Mouse (Mus musculus) lung, postnatal 25 days (tissue): ENCODE measurements at regions not wholly inside any gene's neighbourhood (a gene's known extent, or its start where the extent isn't known, plus 50 kb on each side); places are given as distances from the start of the nearest gene placed in this dataset.
A peak's percentile ranks its signal among the peaks of the same experiment; 100 is the strongest.

Source experiments
- DNase-seq: peaks from one replicate; pipeline ENCODE4 v3.0.0; 2022; ENCODE audit warnings: low spot score

DNA sequence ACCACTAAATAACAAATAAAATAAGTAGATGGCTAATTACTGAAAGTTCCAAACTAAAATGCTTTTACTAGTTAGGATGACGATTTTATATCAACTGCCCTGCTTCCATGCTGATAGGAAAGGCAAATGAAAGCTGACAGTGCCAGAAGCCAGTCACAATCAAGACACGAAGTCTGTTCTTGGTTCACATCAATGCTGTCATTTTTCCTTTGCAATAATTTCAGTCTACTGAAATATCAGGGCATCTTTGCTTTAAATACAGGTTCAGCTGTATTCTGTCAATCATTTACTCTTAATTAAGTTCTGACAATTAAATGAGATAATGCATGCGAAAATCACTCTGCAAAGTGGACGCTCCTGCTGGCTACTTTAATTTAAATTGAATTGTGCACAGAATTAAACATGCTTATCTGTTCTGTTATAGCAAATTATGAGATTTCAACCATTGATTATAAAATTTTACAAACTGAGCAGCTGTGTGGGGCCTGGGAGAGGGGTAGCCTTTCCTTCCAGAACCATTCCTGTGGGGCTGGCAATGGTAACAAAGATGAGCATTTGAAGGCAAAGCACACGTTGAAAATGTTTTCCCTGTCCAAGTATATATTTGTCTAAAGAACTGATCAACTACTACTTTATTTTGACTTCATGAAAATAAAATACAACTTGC lies 160.1 kb upstream of the Cttnbp2 start:
- DNase-seq, result no peak

DNA sequence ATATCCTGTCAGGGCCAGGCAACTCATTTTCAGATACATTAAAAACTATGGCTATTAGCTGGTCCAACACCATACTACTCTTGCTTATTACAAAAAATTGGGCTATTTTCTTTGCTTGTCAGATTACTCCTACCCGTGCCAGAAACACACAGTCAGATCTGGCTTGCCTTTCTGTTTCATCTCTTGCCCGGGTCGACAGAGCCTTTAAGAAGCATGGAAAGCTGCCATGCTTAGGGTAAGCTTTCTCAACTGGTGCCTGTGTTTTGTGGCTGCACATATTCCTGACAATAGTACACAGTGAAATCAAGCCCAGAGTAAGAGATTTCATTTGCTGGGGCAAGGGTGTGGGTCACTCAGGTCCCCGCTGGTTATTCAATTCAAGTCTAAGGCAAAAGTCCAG lies 162.5 kb upstream of the Cttnbp2 start:
- no peak for DNase-seq

DNA sequence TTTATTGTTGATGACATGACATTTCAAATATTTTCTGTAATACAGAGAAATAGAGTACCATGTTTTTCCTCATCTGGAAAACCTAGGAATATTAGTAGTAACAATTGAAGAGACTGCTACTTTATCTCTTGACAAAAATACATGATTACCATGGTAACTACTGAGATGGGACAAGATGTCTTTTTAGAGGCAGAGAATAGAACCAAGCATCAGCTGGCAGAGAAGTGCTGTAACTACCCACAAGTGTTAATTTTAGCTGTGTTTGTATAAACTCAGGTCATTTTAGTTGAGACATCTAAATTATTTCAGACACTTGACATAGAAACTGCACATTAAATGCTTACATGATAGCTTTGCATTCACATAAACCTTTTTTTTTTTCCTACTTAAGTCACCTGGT lies 166.1 kb upstream of the Cttnbp2 start:
- no peak for DNase-seq

DNA sequence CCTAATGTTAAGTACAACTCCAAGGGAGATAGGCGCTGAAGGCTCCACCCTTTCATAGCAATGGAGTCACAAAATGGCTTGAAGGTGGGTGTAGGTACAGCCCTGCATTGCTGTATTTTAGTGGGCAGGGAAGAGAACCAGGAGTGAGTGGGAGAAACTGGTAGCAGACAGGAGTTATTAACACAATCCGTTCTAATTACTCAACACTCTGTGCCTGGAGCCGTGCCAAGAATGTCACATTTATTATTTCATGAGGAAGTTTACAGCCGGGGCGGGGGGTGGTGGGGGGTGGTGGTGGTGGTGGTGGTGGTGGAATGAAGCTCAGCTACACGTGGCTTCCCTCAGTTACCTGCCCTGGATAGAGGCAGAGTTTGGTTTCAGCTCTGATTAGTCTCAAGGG lies 166.3 kb upstream of the Lsm8 start:
- no peak for DNase-seq

DNA sequence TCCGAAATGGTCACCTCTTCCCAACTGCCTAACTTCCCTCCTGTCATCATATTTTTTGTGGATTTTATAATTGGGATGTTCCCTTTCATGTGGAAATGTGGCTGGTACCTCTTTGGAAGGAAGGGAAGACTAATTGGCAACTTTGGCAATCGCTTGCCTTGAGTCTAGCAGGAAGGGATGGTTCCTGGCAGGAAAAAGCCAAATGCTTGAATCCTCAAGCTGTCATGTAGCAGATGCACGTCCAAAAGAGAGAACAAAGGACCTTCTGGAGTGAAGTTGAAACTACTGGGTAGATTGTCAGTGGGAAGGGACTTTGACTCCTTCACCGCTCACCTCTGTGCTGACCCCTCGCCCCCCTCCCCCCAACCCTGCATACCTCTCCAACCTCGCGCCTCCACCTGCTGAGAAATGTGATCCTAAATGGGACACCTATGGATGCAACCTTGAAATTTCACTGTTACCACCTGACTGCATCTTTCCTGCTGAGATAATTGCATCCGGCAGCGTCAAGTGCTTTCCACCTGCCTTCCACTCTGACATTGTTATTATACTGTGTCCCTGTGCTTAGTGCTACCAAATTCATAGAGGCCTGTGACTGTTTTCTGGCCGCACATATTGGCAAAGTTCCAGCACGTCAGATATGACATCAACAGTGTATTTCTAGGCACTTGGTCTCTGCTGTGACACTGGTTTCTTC lies 159.6 kb upstream of the Lsm8 start:
- DNase-seq, result no peak

DNA sequence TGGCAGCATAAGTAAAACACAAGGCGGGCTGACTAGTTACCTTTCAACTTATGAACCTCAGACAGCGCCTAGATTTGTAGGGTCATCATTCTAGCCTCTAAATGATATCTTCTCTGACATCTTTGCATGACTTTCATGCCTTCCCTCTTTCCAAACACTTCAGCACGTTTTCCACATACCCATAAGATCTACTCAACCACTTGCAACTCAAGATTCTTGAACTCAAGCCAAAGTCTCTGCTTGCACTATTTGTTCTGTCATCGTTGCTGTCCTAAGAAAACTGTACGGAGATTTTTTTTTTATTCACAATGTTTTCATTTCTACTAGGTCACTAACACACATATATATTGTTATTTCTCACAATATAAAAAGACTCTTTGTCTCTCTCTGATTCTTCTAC lies 150.8 kb upstream of the Lsm8 start:
- peak; percentile 19 for DNase-seq

DNA sequence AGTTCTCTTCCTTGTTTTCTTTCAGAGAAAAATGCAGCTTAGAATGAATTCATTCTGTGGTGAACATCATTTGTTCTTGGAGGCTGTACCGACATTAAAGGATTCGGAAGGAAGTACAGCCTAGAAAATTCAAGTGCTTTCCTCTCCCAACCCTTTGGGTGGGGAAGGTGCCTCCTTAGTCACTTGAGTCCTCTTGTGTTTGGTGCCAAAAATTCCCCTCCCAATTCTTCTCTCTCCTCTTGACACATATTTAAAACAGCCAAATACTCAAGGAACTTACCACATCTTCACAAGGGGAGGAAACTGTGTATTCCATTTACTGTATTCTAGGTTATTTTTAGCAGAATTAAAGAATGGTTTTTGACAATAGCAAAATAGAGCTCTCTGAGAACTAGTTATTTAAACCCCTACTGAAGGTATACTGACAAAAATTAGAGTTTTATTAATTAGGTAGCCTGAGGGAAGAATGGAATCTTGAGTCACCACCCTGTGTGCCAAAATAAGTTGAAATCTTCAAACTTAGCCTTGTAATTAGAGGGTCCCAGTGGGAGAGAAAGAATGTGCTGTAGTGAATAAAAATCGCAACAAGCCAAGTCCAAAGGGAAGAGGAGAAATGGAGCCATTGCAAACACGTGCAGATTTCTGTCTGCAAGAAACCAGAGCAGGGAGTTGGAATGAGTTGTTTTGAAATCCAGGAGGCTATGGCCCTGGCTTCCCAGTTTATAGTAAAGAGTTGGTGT lies 149.2 kb upstream of the Lsm8 start:
- peak; percentile 51 for DNase-seq

DNA sequence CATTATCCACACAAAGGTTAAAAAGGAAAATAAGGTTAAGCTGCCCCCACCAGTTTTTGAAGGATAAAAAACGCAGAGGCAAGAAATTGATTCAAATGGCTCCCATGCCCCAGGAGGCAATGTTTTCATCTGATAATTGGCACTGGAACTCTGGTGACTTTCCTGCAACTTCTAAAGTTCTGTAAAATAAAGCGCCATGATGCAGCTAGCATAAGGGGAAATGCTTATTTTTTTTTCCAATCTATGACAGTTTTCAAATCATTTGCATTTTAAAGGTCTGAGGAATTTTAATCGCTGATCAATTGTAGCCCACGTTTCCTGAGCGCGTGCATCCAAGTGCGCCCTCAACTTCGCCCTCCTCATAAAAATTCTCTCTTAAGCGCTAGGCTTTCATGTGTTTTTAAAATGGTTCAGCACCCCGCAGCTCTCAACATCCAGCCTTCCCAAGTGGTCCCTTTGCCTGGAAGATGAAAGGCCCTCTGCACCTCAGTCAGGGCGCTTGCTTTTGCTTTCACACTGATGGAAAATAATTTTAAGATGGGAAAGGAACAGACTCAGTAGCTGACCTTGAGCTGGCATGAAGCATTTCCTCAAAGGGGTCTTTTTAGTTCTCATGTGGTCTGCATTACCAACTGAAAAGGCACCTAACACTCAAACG lies 148.5 kb upstream of the Lsm8 start:
- DNase-seq, result no peak

DNA sequence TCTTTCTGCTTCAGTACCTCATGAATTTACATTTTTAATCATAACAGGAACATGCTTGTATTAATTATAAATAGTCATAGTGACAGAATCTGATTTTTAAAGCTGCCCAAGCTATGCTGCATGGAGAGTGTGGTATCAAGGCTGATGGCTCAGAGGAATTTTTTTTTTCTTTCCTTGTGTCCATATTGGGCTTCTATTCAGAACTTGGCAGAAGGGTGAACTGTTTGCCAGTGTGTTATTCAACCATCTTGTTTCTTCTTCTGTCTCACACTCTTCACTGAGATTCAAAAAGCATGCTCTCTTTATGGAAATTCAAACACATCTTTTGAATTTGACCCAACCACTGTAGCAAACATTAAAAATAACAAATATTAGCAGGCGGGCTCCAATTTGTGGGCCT lies 137.6 kb upstream of the Lsm8 start:
- no peak for DNase-seq

DNA sequence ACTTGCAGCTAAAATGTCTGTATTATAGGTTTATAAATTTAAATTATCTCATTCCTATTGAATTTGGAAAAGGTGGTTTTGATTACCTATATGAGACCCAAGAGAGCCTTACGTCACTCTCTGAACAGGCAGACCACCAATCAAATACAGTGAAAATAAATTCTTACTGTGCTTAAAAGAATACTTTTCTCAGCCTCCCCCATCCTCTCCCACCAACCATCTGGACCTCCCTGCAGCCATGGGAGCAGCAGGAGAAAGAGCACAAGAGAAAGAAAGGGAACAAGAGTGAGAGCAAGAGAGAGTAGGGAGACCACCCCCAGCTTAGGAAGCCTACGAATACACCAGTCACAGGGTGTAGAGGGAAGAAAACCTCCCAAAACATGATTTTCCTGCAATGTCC lies 99.5 kb upstream of the Lsm8 start:
- no peak for DNase-seq

DNA sequence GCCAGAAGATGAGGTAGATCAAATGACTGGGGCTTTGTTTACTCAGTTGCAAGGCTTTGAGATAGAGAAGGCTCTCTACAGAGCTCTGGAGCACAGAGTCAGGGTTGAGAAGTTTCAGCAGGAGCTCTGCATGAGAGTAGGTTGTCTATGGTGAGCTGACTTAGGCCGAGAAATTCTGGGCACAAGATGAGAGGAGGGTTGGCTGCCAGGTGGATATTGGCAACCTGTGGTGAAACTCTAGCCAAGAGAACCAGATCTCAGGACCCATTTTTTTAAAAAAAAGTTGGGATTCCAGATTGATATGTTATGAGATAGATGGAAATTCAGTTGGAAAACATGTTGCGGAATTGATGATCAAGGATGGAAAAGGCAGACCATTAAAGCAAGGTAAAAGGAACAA lies 83.8 kb upstream of the Lsm8 start:
- no peak for DNase-seq

DNA sequence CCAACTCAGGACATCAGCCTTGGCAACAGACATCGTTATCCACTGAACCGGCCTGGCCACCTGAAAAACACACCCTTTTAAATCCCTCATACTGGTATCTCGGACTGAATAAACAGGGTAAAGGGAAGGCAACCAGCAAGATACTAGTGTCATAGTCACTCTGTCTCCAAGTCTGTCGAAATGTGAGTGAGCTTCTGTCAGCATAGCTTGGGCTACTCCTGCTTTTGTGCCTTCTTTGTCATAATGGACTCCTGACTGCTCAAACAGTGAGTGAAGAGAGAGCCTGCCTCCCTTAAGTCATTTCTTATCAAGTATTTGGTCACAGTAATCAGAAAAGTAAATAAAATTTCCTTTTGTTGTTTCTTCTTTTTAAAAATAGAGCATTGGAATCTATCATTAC lies 53.0 kb upstream of the Lsm8 start:
- no peak for DNase-seq

DNA sequence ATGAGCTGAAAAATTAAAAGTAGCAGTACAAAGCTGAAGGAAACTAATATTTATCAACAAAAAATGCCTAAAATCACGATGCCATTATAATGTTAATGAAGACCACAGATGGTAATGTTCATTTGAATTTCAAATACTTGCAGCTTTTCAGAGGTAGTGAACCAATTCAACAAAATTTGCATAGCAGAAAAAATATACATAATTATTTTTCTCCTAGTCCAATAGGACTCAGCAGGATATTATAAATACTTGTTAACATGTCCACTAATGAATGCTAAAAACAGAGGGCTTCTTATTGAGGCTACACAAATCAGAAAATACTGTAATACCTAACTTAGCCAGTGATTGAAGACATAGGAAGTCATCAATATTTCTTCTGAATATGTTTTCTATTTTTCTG lies 52.5 kb upstream of the Lsm8 start:
- no peak for DNase-seq

DNA sequence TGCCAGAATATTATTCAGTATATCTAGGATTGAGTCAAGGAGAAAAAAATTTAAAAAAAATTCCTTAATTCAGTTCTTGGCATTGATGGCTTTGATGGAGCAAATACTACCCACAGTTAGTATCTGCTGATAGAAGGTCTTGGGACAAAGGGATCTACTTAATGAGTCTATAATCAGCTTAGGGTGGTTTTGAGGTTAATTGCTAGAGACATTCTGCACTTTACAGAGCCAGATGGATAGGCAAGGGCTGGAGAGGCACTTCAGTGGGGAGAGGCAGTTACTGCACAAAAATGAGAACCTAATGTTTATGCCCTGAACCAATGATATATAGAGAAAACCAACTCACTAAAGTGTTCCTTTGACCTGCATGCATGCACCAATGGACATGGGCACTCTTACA lies 51.8 kb upstream of the Lsm8 start:
- no peak for DNase-seq
